Mouse (Mus musculus) spleen, adult 2 months (tissue): Measurements from ENCODE around the gene 9230102O04Rik.

Source experiments
- CTCF ChIP-seq: fragments of 200-500 bp; IDR thresholded peaks from 2 replicates; pipeline ENCODE4 v1.5.1; 2011; ENCODE audit warnings: mild to moderate bottlenecking, inconsistent platforms; ENCODE audit not compliant: insufficient read depth, insufficient read length, insufficient replicate concordance; ENCODE audit errors: extremely low read depth
- POLR2A ChIP-seq: fragments of 200-500 bp; IDR thresholded peaks from 2 replicates; pipeline ENCODE4 v1.6.1; 2011; ENCODE audit warnings: low read depth, low read length, inconsistent platforms

- no peak for TF ChIP-seq CTCF
- TF ChIP-seq POLR2A = no peak
These were observed 14.7 kb downstream of the 9230102O04Rik start for GRCm38 (mm10) chr2:9874467-9875219.
